Mouse (Mus musculus) Patski (cell line): ENCODE measurements around the gene Sept12. TPM values are rescaled to one million over a fixed set of nuclear protein-coding genes. Genes with fewer than 3 reads are reported as not detected.

ENCODE experiments used
- ATAC-seq: fragments of 100-300 bp; one replicate; pipeline ENCODE4 v1.8.0; 2021
- CTCF ChIA-PET: fragments of 350-600 bp; sonication (Branson Sonifier 250); formaldehyde crosslinking; loops from one replicate; lab custom pipeline; 2022; ENCODE audit warnings: inconsistent platforms; lab: Charles Lee
- POLR2A ChIA-PET: fragments of 350-600 bp; sonication (Branson Sonifier 250); formaldehyde crosslinking; loops from one replicate; lab custom pipeline; 2022; ENCODE audit warnings: antibody characterized with exemption, inconsistent platforms; lab: Charles Lee
- DNase-seq: peaks from one replicate; pipeline ENCODE4 v3.0.0-alpha.2; 2011; ENCODE audit warnings: low read depth, low spot score
- H3K27me3 ChIP-seq: fragments of 371-371 bp; one replicate; pipeline ENCODE4 v1.5.1; 2021
- CTCF ChIP-seq: fragments of 100-300 bp; IDR thresholded peaks from one replicate; pipeline ENCODE4 v1.5.1; 2021
- in situ Hi-C: fragments of 300-500 bp; cut with MboI; formaldehyde crosslinking; loops from 3 replicates; pipeline ENCODE4 v1.11.1; 2018; ENCODE audit warnings: low pct_unique_long_range_greater_than_20kb, mixed read lengths
- polyA plus RNA-seq: library from polyadenylated mRNA; unstranded; gene quantifications from one replicate; pipeline ENCODE4 v1.2.3, GENCODE M21; 2021

Sept12 gene
- polyA plus RNA-seq, 1 experiment from 2014 or later: 0.09 TPM

GRCm38 (mm10) chr16:5011285-5011684 lies 13.6 kb upstream of the Sept12 start:
- ChIA-PET POLR2A (interaction anchor here (0.6 kb wide), 1 partner anchor 14 kb away, joined by 7 read pairs; no protein-coding TSS in a partner anchor), CTCF (interaction anchor here (1.3 kb wide), 1 partner anchor 28 kb away, joined by 4 read pairs; no protein-coding TSS in a partner anchor)
- in situ Hi-C loops: loop anchor here (5.0 kb wide), 1 partner anchor 44 kb away; no protein-coding TSS in a partner anchor
- H3K27me3 ChIP-seq: no peaks in the 10 kb centered on the region
- ATAC-seq (no peak), DNase-seq (no peak)
- TF ChIP-seq CTCF: no peak

- ATAC-seq: no peak
- ChIA-PET POLR2A (interaction anchor here (0.6 kb wide), 1 partner anchor 15 kb away, joined by 7 read pairs; no protein-coding TSS in a partner anchor), CTCF (interaction anchor here (1.3 kb wide), 1 partner anchor 27 kb away, joined by 4 read pairs; no protein-coding TSS in a partner anchor)
- TF ChIP-seq CTCF: no peak
- no peak for DNase-seq
- H3K27me3 ChIP-seq: no peaks in the 10 kb centered on the region
- in situ Hi-C loops: loop anchor here (5.0 kb wide), 1 partner anchor 43 kb away; no protein-coding TSS in a partner anchor
Observed at GRCm38 (mm10) chr16:5010371-5010935, 12.8 kb upstream of the Sept12 start.

GRCm38 (mm10) chr16:5008076-5008475 lies 10.4 kb upstream of the Sept12 start:
- ATAC-seq (no peak), DNase-seq (no peak)
- no peaks in the 10 kb centered on the region for H3K27me3 ChIP-seq
- TF ChIP-seq CTCF: no peak
- in situ Hi-C loops: no loop called here
- ChIA-PET CTCF (no interaction called here), POLR2A (no interaction called here)

GRCm38 (mm10) chr16:5007492-5007891 lies 9.8 kb upstream of the Sept12 start:
- no peak for TF ChIP-seq CTCF
- ChIA-PET POLR2A (no interaction called here), CTCF (interaction anchor here (1.0 kb wide), 1 partner anchor 9 kb away, joined by 4 read pairs; no protein-coding TSS in a partner anchor)
- H3K27me3 ChIP-seq: no peaks in the 10 kb centered on the region
- in situ Hi-C loops: no loop called here
- DNase-seq (no peak), ATAC-seq (no peak)

- ATAC-seq (no peak), DNase-seq (no peak)
- no peaks in the 10 kb centered on the region for H3K27me3 ChIP-seq
- TF ChIP-seq CTCF: no peak
- CTCF ChIA-PET: interaction anchor here (1.0 kb wide), 1 partner anchor 9 kb away, joined by 4 read pairs; no protein-coding TSS in a partner anchor
- in situ Hi-C loops: no loop called here
- POLR2A ChIA-PET: interaction anchor here (0.6 kb wide), 2 partner anchors 93 to 820 kb away, joined by 3 read pairs; no protein-coding TSS in a partner anchor
Observed at GRCm38 (mm10) chr16:5007067-5007466, 9.4 kb upstream of the Sept12 start, which contains the start of gene Smim22. Gene Smim22, plus strand, starts transcription at chr16:5007288.

GRCm38 (mm10) chr16:5000611-5001010 lies 3.0 kb upstream of the Sept12 start:
- ATAC-seq: no peak
- H3K27me3 ChIP-seq: peaks cover 7% of the 10 kb centered on the region
- CTCF ChIA-PET: no interaction called here
- in situ Hi-C loops: no loop called here
- POLR2A ChIA-PET: no interaction called here
- TF ChIP-seq CTCF: no peak
- DNase-seq: no peak

GRCm38 (mm10) chr16:4998984-4999383 lies 1.3 kb upstream of the Sept12 start:
- H3K27me3 ChIP-seq: peaks cover 7% of the 10 kb centered on the region
- no peak for DNase-seq
- in situ Hi-C loops: no loop called here
- TF ChIP-seq CTCF: no peak
- ChIA-PET CTCF (no interaction called here), POLR2A (no interaction called here)
- ATAC-seq: no peak

- CTCF ChIA-PET: interaction anchor here (1.0 kb wide), 1 partner anchor 11 kb away, joined by 3 read pairs; no protein-coding TSS in a partner anchor
- ATAC-seq (no peak), DNase-seq (no peak)
- H3K27me3 ChIP-seq: no peaks in the 10 kb centered on the region
- in situ Hi-C loops: no loop called here
- TF ChIP-seq CTCF: no peak
- POLR2A ChIA-PET: no interaction called here
Observed at GRCm38 (mm10) chr16:4993276-4993675, 4.4 kb downstream of the Sept12 start.

- no peak for TF ChIP-seq CTCF
- POLR2A ChIA-PET: no interaction called here
Observed at GRCm38 (mm10) chr16:4984717-4985116, 12.9 kb downstream of the Sept12 start.

GRCm38 (mm10) chr16:4979755-4980380 lies 17.8 kb downstream of the Sept12 start:
- no peak for TF ChIP-seq CTCF
- no peaks in the 10 kb centered on the region for H3K27me3 ChIP-seq
- CTCF ChIA-PET: interaction anchor here (0.7 to 1.8 kb wide), 3 partner anchors 33 to 37 kb away, joined by 3 to 4 read pairs (median 3); no protein-coding TSS in a partner anchor
- ATAC-seq (no peak), DNase-seq (no peak)
- POLR2A ChIA-PET: interaction anchor here (0.6 kb wide), 1 partner anchor 18 kb away, joined by 4 read pairs; no protein-coding TSS in a partner anchor
- in situ Hi-C loops: no loop called here

More at GRCm38 (mm10) chr16:4984717-4985116, 12.9 kb downstream of the Sept12 start:
- no peaks in the 10 kb centered on the region for H3K27me3 ChIP-seq
- no peak for DNase-seq
- no peak for ATAC-seq
- in situ Hi-C loops: no loop called here
- CTCF ChIA-PET: no interaction called here
